Mouse (Mus musculus): ENCODE measurements around the gene Lman1l.

GRCm38 (mm10) chr9:57668277-57668676, 47.7 kb upstream of the Lman1l start:
- TF ChIP-seq GATA1 (IDR thresholded peaks at IDR 0.05; ENCODE audit: borderline replicate concordance, low read length) = no peak
- no peak for TF ChIP-seq FLI1 (IDR thresholded peaks at IDR 0.05; ENCODE audit: low read length)
